Mouse (Mus musculus): ENCODE data around the gene Hes5. TPM values are rescaled to one million over a fixed set of nuclear protein-coding genes. Genes with fewer than 3 reads are reported as not detected.

Hes5 gene
- polyA plus RNA-seq, 1 experiment from 2014 or later, result 159 TPM

GRCm38 (mm10) chr4:154985151-154985777, 24.5 kb downstream of the Hes5 start:
- 53% methylated on average over 5 of the region's 5 CpGs for WGBS
- ATAC-seq (ENCODE audit: low FRiP score), result no peak
- H3K4me3 ChIP-seq (ENCODE audit: low read depth, low read length), result no peak overlapping the region
- H3K9ac ChIP-seq (ENCODE audit: low read depth, low read length), result no peak overlapping the region
- H3K27ac ChIP-seq (ENCODE audit: low read depth, low read length), result no peak overlapping the region
- H3K36me3 ChIP-seq (ENCODE audit: control insufficient read depth, insufficient read depth, low read length), result 0 out of 2 replicates have a peak, but pooled peaks cover 2% of the 10 kb centered on the region
- no peaks in the 10 kb centered on the region for H3K9me3 ChIP-seq (ENCODE audit: control insufficient read depth, low read length)
- DNase-seq (ENCODE audit: low spot score), result no peak
- H3K4me2 ChIP-seq (replicated peaks; ENCODE audit: low read depth, low read length), result no peak overlapping the region
- peaks cover 3% of the 10 kb centered on the region; the same call in 1 of the 2 replicates for H3K27me3 ChIP-seq (ENCODE audit: control insufficient read depth, insufficient read depth, low read length)
- H3K4me1 ChIP-seq (replicated peaks; ENCODE audit: control insufficient read depth, insufficient read depth, low read length), result peaks cover 8% of the 10 kb centered on the region

- Histone ChIP-seq H3K36me3 (ENCODE audit: control insufficient read depth, insufficient read depth, low read length) (0 out of 2 replicates have a peak, but pooled peaks cover 2% of the 10 kb centered on the region), H3K27ac (ENCODE audit: low read depth, low read length) (no peak overlapping the region), H3K4me2 (replicated peaks; ENCODE audit: low read depth, low read length) (no peak overlapping the region), H3K4me3 (ENCODE audit: low read depth, low read length) (no peak overlapping the region), H3K4me1 (replicated peaks; ENCODE audit: control insufficient read depth, insufficient read depth, low read length) (peaks cover 8% of the 10 kb centered on the region), H3K9me3 (ENCODE audit: control insufficient read depth, low read length) (no peaks in the 10 kb centered on the region), H3K9ac (ENCODE audit: low read depth, low read length) (no peak overlapping the region; the same call in 1 of the 2 replicates), H3K27me3 (ENCODE audit: control insufficient read depth, insufficient read depth, low read length) (peaks cover 3% of the 10 kb centered on the region; the same call in 1 of the 2 replicates)
- WGBS, result 26% methylated on average over 15 of the region's 17 CpGs
- DNase-seq (ENCODE audit: low spot score) (peak; percentile 84), ATAC-seq (ENCODE audit: low FRiP score) (peak; percentile 29; the same call in 1 of the 2 replicates)
These were observed 25.4 kb downstream of the Hes5 start for GRCm38 (mm10) chr4:154986096-154986495.

- no peak overlapping the region for H3K27ac ChIP-seq (ENCODE audit: low read depth, low read length)
- ATAC-seq (ENCODE audit: low FRiP score), result no peak
- H3K4me2 ChIP-seq (replicated peaks; ENCODE audit: low read depth, low read length), result no peak overlapping the region
- H3K4me3 ChIP-seq (ENCODE audit: low read depth, low read length), result no peak overlapping the region
- no peak for DNase-seq (ENCODE audit: low spot score)
- 0 out of 2 replicates have a peak, but pooled peaks cover 2% of the 10 kb centered on the region for H3K36me3 ChIP-seq (ENCODE audit: control insufficient read depth, insufficient read depth, low read length)
- WGBS, result 70% methylated on average over 13 of the region's 15 CpGs
- no peak overlapping the region for H3K9ac ChIP-seq (ENCODE audit: low read depth, low read length)
- peaks cover 8% of the 10 kb centered on the region for H3K4me1 ChIP-seq (replicated peaks; ENCODE audit: control insufficient read depth, insufficient read depth, low read length)
- no peaks in the 10 kb centered on the region for H3K9me3 ChIP-seq (ENCODE audit: control insufficient read depth, low read length)
- H3K27me3 ChIP-seq (ENCODE audit: control insufficient read depth, insufficient read depth, low read length), result peaks cover 3% of the 10 kb centered on the region; the same call in 1 of the 2 replicates
These were observed 26.0 kb downstream of the Hes5 start for GRCm38 (mm10) chr4:154986750-154987149.

- H3K4me1 ChIP-seq (replicated peaks; ENCODE audit: control insufficient read depth, insufficient read depth, low read length), result peaks cover 2% of the 10 kb centered on the region
- no peak overlapping the region for H3K27ac ChIP-seq (ENCODE audit: low read depth, low read length)
- H3K36me3 ChIP-seq (ENCODE audit: control insufficient read depth, insufficient read depth, low read length), result no peaks in the 10 kb centered on the region
- H3K27me3 ChIP-seq (ENCODE audit: control insufficient read depth, insufficient read depth, low read length), result no peaks in the 10 kb centered on the region
- H3K4me2 ChIP-seq (replicated peaks; ENCODE audit: low read depth, low read length), result no peak overlapping the region
- DNase-seq (ENCODE audit: low spot score) (no peak), ATAC-seq (ENCODE audit: low FRiP score) (no peak)
- WGBS, result 75% methylated on average over 4 of the region's 4 CpGs
- no peak overlapping the region for H3K4me3 ChIP-seq (ENCODE audit: low read depth, low read length)
- no peak overlapping the region for H3K9ac ChIP-seq (ENCODE audit: low read depth, low read length)
- no peaks in the 10 kb centered on the region for H3K9me3 ChIP-seq (ENCODE audit: control insufficient read depth, low read length)
These were observed 34.2 kb downstream of the Hes5 start for GRCm38 (mm10) chr4:154994876-154995275.

- no peak overlapping the region for H3K4me3 ChIP-seq (ENCODE audit: low read depth, low read length)
- no peaks in the 10 kb centered on the region for H3K27me3 ChIP-seq (ENCODE audit: control insufficient read depth, insufficient read depth, low read length)
- DNase-seq (ENCODE audit: low spot score) (peak; percentile 49), ATAC-seq (ENCODE audit: low FRiP score) (peak; percentile 60)
- H3K36me3 ChIP-seq (ENCODE audit: control insufficient read depth, insufficient read depth, low read length), result no peaks in the 10 kb centered on the region
- no peak overlapping the region for H3K4me2 ChIP-seq (replicated peaks; ENCODE audit: low read depth, low read length)
- H3K27ac ChIP-seq (ENCODE audit: low read depth, low read length), result no peak overlapping the region; the same call in 1 of the 2 replicates
- H3K4me1 ChIP-seq (replicated peaks; ENCODE audit: control insufficient read depth, insufficient read depth, low read length), result peaks cover 2% of the 10 kb centered on the region
- WGBS, result 35% methylated on average over 8 of the region's 8 CpGs
- no peaks in the 10 kb centered on the region for H3K9me3 ChIP-seq (ENCODE audit: control insufficient read depth, low read length)
- no peak overlapping the region for H3K9ac ChIP-seq (ENCODE audit: low read depth, low read length)
These were observed 35.9 kb downstream of the Hes5 start for GRCm38 (mm10) chr4:154996572-154997154.

GRCm38 (mm10) chr4:154999379-154999778, 38.7 kb downstream of the Hes5 start:
- WGBS, result 80% methylated on average over 5 of the region's 5 CpGs
- Histone ChIP-seq H3K9ac (ENCODE audit: low read depth, low read length) (no peak overlapping the region), H3K27ac (ENCODE audit: low read depth, low read length) (no peak overlapping the region), H3K9me3 (ENCODE audit: control insufficient read depth, low read length) (no peaks in the 10 kb centered on the region), H3K36me3 (ENCODE audit: control insufficient read depth, insufficient read depth, low read length) (no peaks in the 10 kb centered on the region), H3K27me3 (ENCODE audit: control insufficient read depth, insufficient read depth, low read length) (no peaks in the 10 kb centered on the region), H3K4me3 (ENCODE audit: low read depth, low read length) (no peak overlapping the region), H3K4me2 (replicated peaks; ENCODE audit: low read depth, low read length) (no peak overlapping the region), H3K4me1 (replicated peaks; ENCODE audit: control insufficient read depth, insufficient read depth, low read length) (peaks cover 2% of the 10 kb centered on the region)
- no peak for ATAC-seq (ENCODE audit: low FRiP score)
- no peak for DNase-seq (ENCODE audit: low spot score)

GRCm38 (mm10) chr4:155005278-155005677, 44.6 kb downstream of the Hes5 start:
- H3K4me2 ChIP-seq (replicated peaks; ENCODE audit: low read depth, low read length), result no peak overlapping the region
- DNase-seq (ENCODE audit: low spot score), result no peak
- no peak overlapping the region for H3K4me3 ChIP-seq (ENCODE audit: low read depth, low read length)
- H3K9me3 ChIP-seq (ENCODE audit: control insufficient read depth, low read length), result no peaks in the 10 kb centered on the region
- H3K9ac ChIP-seq (ENCODE audit: low read depth, low read length), result no peak overlapping the region
- no peaks in the 10 kb centered on the region for H3K4me1 ChIP-seq (replicated peaks; ENCODE audit: control insufficient read depth, insufficient read depth, low read length)
- H3K27ac ChIP-seq (ENCODE audit: low read depth, low read length), result no peak overlapping the region
- no peak for ATAC-seq (ENCODE audit: low FRiP score)
- no peaks in the 10 kb centered on the region for H3K36me3 ChIP-seq (ENCODE audit: control insufficient read depth, insufficient read depth, low read length)
- H3K27me3 ChIP-seq (ENCODE audit: control insufficient read depth, insufficient read depth, low read length), result no peaks in the 10 kb centered on the region
- WGBS, result 81% methylated on average over 3 of the region's 3 CpGs

GRCm38 (mm10) chr4:155006296-155006695, 45.6 kb downstream of the Hes5 start:
- Histone ChIP-seq H3K27ac (ENCODE audit: low read depth, low read length) (no peak overlapping the region), H3K36me3 (ENCODE audit: control insufficient read depth, insufficient read depth, low read length) (no peaks in the 10 kb centered on the region), H3K4me2 (replicated peaks; ENCODE audit: low read depth, low read length) (no peak overlapping the region), H3K9ac (ENCODE audit: low read depth, low read length) (no peak overlapping the region), H3K4me1 (replicated peaks; ENCODE audit: control insufficient read depth, insufficient read depth, low read length) (no peaks in the 10 kb centered on the region), H3K4me3 (ENCODE audit: low read depth, low read length) (no peak overlapping the region), H3K27me3 (ENCODE audit: control insufficient read depth, insufficient read depth, low read length) (no peaks in the 10 kb centered on the region), H3K9me3 (ENCODE audit: control insufficient read depth, low read length) (no peaks in the 10 kb centered on the region)
- ATAC-seq (ENCODE audit: low FRiP score) (no peak), DNase-seq (ENCODE audit: low spot score) (no peak)
- 57% methylated on average over 10 of the region's 10 CpGs for WGBS

GRCm38 (mm10) chr4:155007641-155008040, 46.9 kb downstream of the Hes5 start:
- H3K4me1 ChIP-seq (replicated peaks; ENCODE audit: control insufficient read depth, insufficient read depth, low read length), result no peaks in the 10 kb centered on the region
- ATAC-seq (ENCODE audit: low FRiP score), result no peak
- no peak overlapping the region for H3K9ac ChIP-seq (ENCODE audit: low read depth, low read length)
- DNase-seq (ENCODE audit: low spot score), result no peak
- no peaks in the 10 kb centered on the region for H3K36me3 ChIP-seq (ENCODE audit: control insufficient read depth, insufficient read depth, low read length)
- no peak overlapping the region for H3K27ac ChIP-seq (ENCODE audit: low read depth, low read length)
- H3K4me3 ChIP-seq (ENCODE audit: low read depth, low read length), result no peak overlapping the region
- no peaks in the 10 kb centered on the region for H3K9me3 ChIP-seq (ENCODE audit: control insufficient read depth, low read length)
- 96% methylated on average over 3 of the region's 3 CpGs for WGBS
- H3K4me2 ChIP-seq (replicated peaks; ENCODE audit: low read depth, low read length), result no peak overlapping the region
- H3K27me3 ChIP-seq (ENCODE audit: control insufficient read depth, insufficient read depth, low read length), result no peaks in the 10 kb centered on the region

Measured in hindbrain, embryonic 11.5 days (tissue).